Mouse (Mus musculus): ENCODE measurements around the gene March10. TPM values are rescaled to one million over a fixed set of nuclear protein-coding genes. Genes with fewer than 3 reads are reported as not detected.

March10 gene
- total RNA-seq, 1 experiment from 2014 or later: not detected

GRCm38 (mm10) chr11:105402355-105402754, 54.2 kb downstream of the March10 start:
- DNase-seq: no peak

- DNase-seq: no peak
Observed at GRCm38 (mm10) chr11:105390290-105390689, 66.2 kb downstream of the March10 start.

GRCm38 (mm10) chr11:105388636-105389035, 67.9 kb downstream of the March10 start:
- DNase-seq: no peak

- DNase-seq: no peak
Observed at GRCm38 (mm10) chr11:105385266-105385665, 71.3 kb downstream of the March10 start.

GRCm38 (mm10) chr11:105375821-105376235, 80.7 kb downstream of the March10 start:
- no peak for DNase-seq

DNA sequence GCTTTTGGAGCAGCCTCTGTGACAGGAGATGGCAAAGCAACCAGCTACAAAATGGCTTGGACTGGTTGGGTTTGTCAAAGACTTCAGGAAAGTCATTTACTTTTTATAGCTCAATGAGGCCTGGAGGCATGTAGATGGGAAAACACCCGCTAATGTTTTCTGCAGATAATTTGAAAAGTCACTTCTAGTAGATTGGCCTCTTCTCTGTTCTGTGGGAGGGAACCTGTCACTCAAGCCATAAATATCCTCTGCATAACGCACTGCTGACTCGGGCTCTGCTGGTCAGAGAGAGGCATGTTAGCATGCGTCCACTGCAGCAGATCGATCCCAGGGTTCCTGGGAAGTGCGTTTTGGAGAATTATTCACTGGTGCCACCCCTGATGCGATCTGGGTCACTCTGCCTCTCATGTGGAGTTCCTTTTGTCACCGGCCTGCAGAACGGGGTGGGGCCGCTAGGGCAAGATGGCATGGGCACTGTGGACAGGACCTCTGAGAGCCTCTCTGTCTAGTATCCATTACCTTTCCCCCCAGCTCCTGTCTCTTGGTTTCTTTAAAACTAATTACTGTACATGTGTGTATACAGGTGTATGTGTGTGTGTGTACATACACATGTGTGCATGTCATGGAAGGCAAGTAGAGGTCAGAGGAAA, 81.9 kb downstream of the March10 start:
- DNase-seq: no peak

DNA sequence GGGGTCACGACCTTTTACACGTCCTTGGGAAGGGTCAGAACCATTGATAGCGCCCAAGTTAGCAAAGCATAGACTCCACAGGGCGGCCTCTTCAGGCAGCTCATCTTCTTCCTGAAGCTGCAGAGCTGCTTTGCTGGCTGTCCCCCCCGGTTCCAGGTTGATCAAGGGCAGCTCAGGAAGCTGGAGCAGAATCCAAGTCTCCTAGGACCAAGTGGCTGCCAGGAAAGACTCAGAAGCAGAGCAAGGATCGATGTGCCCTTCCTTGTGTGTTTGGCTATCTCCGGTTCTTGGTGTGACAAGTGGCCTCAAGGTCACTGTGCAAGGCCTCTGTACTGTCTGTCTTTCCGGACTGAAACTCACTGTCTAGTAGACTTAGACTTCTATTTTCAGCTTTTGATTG, 82.7 kb downstream of the March10 start:
- DNase-seq: peak; percentile 59

DNA sequence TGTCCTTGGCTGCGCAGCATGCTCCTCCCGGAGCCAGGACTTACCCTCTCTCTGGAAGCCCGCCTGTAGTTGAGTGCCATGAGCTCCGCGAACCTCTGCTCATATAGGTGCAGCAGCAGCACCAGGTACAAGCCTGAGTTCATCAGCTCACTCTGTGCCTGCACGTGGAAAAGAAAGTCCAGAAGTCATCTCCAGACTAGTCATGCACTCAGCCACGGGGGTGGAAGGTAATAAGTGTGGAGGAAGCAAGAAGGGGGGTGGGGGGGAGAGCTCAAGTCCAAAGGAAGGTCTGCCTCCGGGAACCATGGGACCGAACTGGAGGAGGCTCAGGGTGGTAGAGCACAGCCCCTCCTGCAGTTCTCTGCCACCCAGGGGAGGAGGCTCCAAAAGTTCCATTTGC, 84.7 kb downstream of the March10 start:
- DNase-seq: no peak

DNA sequence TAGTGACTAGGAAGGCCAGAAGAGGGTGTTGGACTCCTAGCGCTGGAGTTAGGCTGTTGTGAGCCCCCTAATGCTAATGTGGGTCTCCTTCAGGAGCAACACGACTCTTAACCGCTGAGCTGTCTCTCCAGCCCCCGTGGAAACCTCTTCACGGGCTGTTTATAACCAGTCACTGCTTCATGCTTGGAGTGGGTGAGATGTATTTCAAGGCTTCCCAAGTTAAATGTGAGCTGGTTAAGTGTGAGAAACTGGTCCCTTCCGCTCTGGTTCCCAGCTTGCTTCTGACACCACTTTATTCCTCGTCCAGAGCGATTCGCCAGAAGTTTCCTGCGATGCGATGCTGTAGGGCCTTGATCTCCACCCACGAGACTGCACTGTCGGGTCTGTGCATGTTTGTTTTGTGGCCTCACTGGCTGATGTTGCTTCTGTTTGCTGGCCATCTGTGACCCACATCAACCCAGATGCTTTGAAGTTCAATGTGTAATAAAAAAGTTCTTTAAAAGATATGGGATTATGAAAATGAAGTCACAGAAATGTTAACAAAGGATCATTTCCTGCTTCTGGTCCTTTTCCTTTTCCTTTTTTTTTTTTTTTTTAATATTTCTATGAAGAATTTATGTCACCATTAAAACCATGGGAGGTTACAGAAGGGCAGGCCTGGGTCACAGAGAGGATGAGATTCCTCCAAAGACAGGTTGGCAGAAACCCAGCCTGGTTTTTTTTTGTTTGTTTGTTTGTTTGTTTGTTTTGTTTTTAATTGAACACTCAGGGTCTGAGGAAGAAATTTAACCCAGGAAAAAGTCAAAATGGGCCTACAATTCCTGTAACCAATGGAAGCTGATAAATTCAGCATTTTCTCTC, 86.8 kb downstream of the March10 start:
- DNase-seq: no peak

DNA sequence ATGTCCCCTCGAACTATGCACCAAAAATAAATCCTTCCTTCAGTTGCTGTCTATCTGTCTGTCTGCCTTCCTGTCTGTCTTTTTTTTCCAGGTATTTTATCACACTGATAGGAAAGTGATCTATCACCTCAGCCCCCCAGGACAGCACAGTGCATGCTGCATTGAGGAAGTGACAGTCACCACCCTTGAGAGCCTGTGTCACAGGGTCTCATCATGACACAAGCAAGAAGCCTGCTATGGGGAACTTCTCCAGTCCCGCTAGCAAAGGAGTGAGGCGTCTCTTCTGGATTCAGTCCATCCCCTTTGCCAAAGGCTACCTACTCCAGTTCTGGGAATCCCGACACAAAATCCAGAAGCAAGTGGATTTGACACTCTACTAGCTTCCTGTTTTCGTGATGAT, 87.7 kb downstream of the March10 start:
- no peak for DNase-seq

GRCm38 (mm10) chr11:105367163-105367562, 89.4 kb downstream of the March10 start:
- DNase-seq: no peak

DNA sequence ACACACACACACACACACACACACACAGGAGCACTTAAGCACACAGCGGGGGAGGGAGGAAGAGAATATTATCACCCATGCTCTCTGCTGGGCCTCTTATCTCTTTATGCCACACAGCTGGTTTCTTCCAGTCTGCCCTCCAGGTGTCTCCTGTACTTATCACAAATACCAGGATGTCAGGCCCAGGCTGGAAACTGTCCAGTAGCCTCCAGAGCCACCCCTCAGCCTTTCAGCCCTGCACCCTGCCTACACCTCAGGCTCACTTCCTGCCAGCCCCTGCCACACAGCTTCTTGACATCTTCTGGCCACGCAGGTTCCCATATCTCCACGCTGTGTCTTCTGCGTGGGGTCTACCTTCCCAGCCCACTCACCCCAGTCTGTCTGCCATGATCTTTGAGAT, 90.5 kb downstream of the March10 start:
- DNase-seq: peak; percentile 21

DNA sequence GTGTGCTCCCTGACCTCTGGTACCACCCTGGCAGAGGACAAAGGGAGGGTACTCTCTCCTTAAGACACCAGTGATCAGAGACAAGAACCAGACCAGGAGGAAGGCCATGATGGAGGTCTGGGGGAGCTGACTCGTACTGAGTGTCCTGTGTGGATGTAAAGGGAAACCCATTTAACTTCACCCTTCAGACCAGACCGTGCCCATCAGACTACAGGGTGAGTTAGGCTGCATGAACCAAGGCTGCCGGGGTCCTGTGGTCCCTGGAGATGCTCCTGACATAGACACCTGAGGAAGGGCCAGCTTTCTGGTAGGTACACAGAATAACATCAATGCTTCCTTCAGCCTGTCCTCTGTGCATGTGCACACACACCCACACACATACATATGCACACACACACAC, 90.9 kb downstream of the March10 start:
- DNase-seq: no peak

- peak; percentile 51 for DNase-seq
Observed at GRCm38 (mm10) chr11:105364386-105365065, 92.0 kb downstream of the March10 start.

- peak; percentile 49 for DNase-seq
Observed at GRCm38 (mm10) chr11:105363598-105364385, 92.7 kb downstream of the March10 start.

DNA sequence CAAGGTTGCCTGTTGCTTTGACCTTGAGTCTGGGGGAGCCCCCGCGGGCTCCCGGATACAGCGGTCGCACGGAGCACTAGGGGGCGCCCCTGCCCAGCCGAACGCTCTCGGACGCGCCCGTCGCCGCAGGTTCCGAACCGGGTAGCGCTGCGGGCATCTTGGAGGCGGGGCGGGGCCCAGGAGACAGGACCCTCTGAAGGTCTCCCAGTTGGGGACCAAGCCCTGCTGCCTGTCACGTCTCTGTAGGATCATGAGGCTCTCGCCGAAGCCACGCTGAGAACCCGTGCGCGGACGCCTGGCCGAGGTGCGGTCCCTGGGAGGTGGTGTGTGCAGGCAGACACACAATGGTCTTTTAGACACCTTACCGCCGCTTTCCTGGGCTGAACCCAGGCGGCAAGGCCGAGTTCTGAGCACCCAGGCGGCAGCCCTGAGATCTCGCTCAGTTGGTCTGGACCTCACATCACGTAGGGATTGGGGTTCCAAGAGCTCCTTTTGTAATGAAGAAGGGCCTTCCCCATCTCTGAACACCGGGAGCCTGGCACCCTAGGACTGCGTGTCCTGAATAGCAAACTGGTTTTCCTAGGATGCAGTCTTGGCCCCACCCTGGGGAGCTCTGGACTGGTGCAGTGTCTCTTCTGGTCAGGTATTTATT, 93.5 kb downstream of the March10 start:
- peak; percentile 92 for DNase-seq

DNA sequence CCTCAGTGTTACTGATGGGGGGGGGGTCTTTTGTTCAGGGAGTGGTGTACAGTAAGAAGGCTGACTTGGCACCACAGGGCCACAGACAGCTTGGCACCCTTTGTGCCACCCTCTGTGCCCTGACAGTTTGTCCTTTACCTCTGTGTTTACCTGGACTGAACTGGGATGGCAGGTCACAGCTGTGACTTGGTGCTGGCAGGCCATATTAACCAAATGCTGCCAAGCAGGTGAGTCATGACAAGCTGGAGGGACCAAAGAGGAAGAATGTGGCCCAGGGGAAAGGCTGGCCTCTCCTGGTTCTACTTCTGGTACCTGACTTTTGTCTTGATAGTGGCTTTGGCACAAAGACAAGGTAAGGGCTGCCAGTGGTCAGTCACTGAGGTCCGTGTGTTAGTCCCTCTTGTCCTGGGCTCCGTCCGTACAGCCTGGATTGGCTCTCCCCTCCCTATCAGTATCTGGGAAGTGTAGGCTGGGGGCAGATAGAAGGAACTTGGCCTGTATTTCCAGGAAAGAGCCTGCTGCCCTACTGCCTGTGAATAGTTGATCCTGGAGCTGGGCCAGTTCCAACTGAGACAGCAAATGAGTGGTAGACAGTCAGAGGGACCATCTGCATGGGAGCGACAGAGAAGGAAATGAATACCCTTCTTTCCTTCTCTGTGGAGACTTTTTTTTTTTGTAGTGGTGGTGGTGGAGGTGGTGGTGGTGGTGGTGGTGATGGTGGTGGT, 94.3 kb downstream of the March10 start:
- no peak for DNase-seq

DNA sequence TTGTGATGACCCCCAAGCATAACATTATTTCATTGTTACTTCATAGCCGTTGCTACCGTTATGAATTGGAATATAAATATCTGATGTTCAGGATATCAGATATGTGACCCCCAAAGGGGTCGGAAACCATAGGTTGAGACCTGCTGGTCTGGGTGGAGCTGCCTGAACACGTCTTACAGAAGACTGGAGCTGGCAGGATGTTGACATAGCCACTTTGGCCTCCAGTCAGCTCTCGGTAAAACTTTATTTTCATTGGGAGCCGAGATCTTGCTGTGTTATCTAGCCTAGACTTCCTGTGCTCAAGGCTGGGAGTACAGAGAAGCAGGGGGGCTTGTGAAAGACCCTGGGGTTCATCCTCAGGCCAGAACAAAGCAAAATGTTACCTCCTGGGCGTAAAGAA, 100.2 kb downstream of the March10 start:
- no peak for DNase-seq

DNA sequence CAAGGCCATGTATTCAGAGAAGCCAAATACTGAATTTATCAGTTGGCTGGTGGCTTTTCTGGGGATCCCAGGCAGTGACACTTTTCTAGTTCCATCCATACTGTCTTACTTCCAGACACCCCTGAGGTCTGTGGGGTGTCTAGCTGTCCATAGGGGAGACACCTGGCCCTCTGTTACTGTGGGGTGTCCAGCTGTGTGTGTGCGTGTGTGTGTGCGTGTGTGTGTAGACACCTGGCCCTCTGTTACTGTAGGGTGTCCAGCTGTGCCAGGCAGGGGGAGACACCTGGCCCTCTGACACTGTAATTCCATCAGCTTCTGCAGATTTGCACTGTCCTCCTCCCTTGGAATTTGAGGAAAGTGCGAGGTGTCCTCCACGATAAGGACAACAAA, 102.6 kb downstream of the March10 start:
- DNase-seq: no peak

DNA sequence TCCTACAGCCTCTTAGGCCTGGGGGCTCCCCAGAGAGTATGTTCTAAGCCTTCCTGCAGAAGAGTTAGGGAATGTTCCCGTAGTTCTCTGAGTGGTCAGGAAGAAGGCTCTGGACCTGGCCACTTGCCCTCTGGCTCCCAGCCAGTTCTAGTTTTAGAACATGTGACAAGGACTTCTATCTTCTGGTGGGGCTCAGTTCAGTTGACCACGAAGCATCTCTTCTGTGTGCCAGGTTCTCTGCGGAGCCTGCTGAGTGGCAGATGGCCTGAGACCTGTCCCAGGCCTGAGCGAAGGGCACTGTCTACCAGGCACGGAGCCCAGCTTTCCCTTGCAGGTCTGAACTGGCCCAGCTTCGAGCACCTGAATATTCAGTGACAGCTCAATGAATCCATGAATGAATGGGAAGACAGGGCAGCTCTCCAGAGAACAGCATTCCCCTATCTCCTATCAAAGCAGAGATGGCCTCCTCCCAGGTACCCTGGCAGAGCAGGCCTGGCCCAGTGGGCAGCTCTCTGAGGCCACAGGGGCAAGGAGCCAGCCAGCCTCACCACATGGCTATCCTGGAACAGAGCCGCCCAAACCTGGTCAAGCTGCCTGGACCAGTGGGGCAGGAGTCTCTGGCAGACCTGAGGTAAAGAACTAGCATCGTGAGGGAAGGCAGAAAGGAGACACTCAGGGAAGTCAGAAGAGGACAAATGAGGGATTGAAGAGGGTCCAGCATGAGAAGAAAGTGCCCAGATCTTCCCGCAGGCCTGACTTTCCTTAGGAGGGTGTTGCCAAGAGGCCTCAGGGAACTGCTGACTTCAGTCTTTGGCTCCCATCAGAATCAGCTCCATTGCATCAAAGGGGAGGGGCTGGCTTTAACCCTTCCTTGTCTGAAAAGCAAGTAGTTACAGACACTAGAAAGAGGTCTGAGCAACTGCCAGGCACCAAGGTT, 103.3 kb downstream of the March10 start:
- DNase-seq: peak; percentile 83
